Mouse (Mus musculus): Measurements from ENCODE around the gene Pigr. TPM values are rescaled to one million over a fixed set of nuclear protein-coding genes. Genes with fewer than 3 reads are reported as not detected.

The Pigr gene
- polyA plus RNA-seq, 1 experiment = 0.01 TPM

- Histone ChIP-seq H3K4me2 (ENCODE audit: low read depth) (no peak overlapping the region), H3K27me3 (ENCODE audit: control insufficient read depth, insufficient read depth, insufficient read length) (no peaks in the 10 kb centered on the region), H3K4me3 (no peak overlapping the region), H3K36me3 (ENCODE audit: control insufficient read depth, insufficient read depth) (no peaks in the 10 kb centered on the region), H3ac (ENCODE audit: control insufficient read depth, insufficient read length) (no peak overlapping the region), H3K79me2 (ENCODE audit: control insufficient read depth, insufficient read depth) (no peaks in the 10 kb centered on the region)
- TF ChIP-seq POLR2AphosphoS2 (IDR thresholded peaks at IDR 0.05; ENCODE audit: insufficient read length, low read depth) (no peak), CEBPB (IDR thresholded peaks at IDR 0.05; ENCODE audit: insufficient read depth, poor library complexity, severe bottlenecking) (no peak), MAX (IDR thresholded peaks at IDR 0.05; ENCODE audit: low read depth) (no peak), TCF12 (IDR thresholded peaks at IDR 0.05; ENCODE audit: insufficient read depth, poor library complexity, severe bottlenecking) (no peak), REST (IDR thresholded peaks at IDR 0.05; ENCODE audit: insufficient read depth, insufficient read length) (no peak), MYOD1 (IDR thresholded peaks at IDR 0.05; ENCODE audit: control insufficient read depth in 1 of 3, insufficient read length in 2 of 3, low read depth in 2 of 3) (no peak), USF1 (IDR thresholded peaks at IDR 0.05; ENCODE audit: low read depth) (no peak), SRF (IDR thresholded peaks at IDR 0.05; ENCODE audit: control insufficient read depth, insufficient read length, low read depth) (no peak), POLR2A (IDR thresholded peaks at IDR 0.05; ENCODE audit: insufficient read length, low read depth) (no peak), TCF3 (IDR thresholded peaks at IDR 0.05; ENCODE audit: insufficient read length, low read depth) (no peak), E2F4 (IDR thresholded peaks at IDR 0.05; ENCODE audit: insufficient read depth) (no peak), MYOG (IDR thresholded peaks at IDR 0.05; ENCODE audit: control insufficient read depth in 1 of 3, insufficient read depth in 1 of 3, insufficient read length in 2 of 3, low read depth in 2 of 3) (no peak)
Observed at GRCm38 (mm10) chr1:130893329-130894040, 67.0 kb downstream of the Pigr start.

GRCm38 (mm10) chr1:130894468-130894867 lies 68.0 kb downstream of the Pigr start:
- Histone ChIP-seq H3K36me3 (ENCODE audit: control insufficient read depth, insufficient read depth) (no peaks in the 10 kb centered on the region), H3K4me3 (no peak overlapping the region), H3K4me2 (ENCODE audit: low read depth) (no peak overlapping the region), H3K27me3 (ENCODE audit: control insufficient read depth, insufficient read depth, insufficient read length) (no peaks in the 10 kb centered on the region), H3K79me2 (ENCODE audit: control insufficient read depth, insufficient read depth) (no peaks in the 10 kb centered on the region), H3ac (ENCODE audit: control insufficient read depth, insufficient read length) (no peak overlapping the region)
- TF ChIP-seq USF1 (IDR thresholded peaks at IDR 0.05; ENCODE audit: low read depth) (no peak), CEBPB (IDR thresholded peaks at IDR 0.05; ENCODE audit: insufficient read depth, poor library complexity, severe bottlenecking) (no peak), POLR2AphosphoS2 (IDR thresholded peaks at IDR 0.05; ENCODE audit: insufficient read length, low read depth) (no peak), REST (IDR thresholded peaks at IDR 0.05; ENCODE audit: insufficient read depth, insufficient read length) (no peak), E2F4 (IDR thresholded peaks at IDR 0.05; ENCODE audit: insufficient read depth) (no peak), MYOG (IDR thresholded peaks at IDR 0.05; ENCODE audit: control insufficient read depth in 1 of 3, insufficient read depth in 1 of 3, insufficient read length in 2 of 3, low read depth in 2 of 3) (no peak), TCF12 (IDR thresholded peaks at IDR 0.05; ENCODE audit: insufficient read depth, poor library complexity, severe bottlenecking) (no peak), POLR2A (IDR thresholded peaks at IDR 0.05; ENCODE audit: insufficient read length, low read depth) (no peak), MAX (IDR thresholded peaks at IDR 0.05; ENCODE audit: low read depth) (no peak), SRF (IDR thresholded peaks at IDR 0.05; ENCODE audit: control insufficient read depth, insufficient read length, low read depth) (no peak), MYOD1 (IDR thresholded peaks at IDR 0.05; ENCODE audit: control insufficient read depth in 1 of 3, insufficient read length in 2 of 3, low read depth in 2 of 3) (no peak), TCF3 (IDR thresholded peaks at IDR 0.05; ENCODE audit: insufficient read length, low read depth) (no peak)

Other genes starting within 250 kb of the Pigr start
- gene Zp3r, start 197.1 kb upstream of the Pigr start, polyA plus RNA-seq (2012; fragmentation: generic; extraction: Trizol) = 0.06 TPM
- gene C4bp, start 165.1 kb upstream of the Pigr start, polyA plus RNA-seq (2012; fragmentation: generic; extraction: Trizol) = not detected
- not detected for gene Gm29427, start 110.9 kb upstream of the Pigr start, polyA plus RNA-seq (2012; fragmentation: generic; extraction: Trizol)
- 0.70 TPM for gene Yod1, start 109.4 kb upstream of the Pigr start, polyA plus RNA-seq (2012; fragmentation: generic; extraction: Trizol)
- gene Pfkfb2, start 97.4 kb upstream of the Pigr start, polyA plus RNA-seq (2012; fragmentation: generic; extraction: Trizol) = 2.6 TPM
- 1.2 TPM for gene AA986860, start 94.7 kb upstream of the Pigr start, polyA plus RNA-seq (2012; fragmentation: generic; extraction: Trizol)
- not detected for gene Fcamr, start 25.8 kb upstream of the Pigr start, polyA plus RNA-seq (2012; fragmentation: generic; extraction: Trizol)
- gene Fcmr, start 39.0 kb downstream of the Pigr start, polyA plus RNA-seq (2012; fragmentation: generic; extraction: Trizol) = not detected
- gene Il24, start 60.8 kb downstream of the Pigr start, polyA plus RNA-seq (2012; fragmentation: generic; extraction: Trizol) = not detected
- not detected for gene Il20, start 84.8 kb downstream of the Pigr start, polyA plus RNA-seq (2012; fragmentation: generic; extraction: Trizol)
- gene Il19, start 113.4 kb downstream of the Pigr start, polyA plus RNA-seq (2012; fragmentation: generic; extraction: Trizol) = 0.11 TPM
- not detected for gene Il10, start 193.2 kb downstream of the Pigr start, polyA plus RNA-seq (2012; fragmentation: generic; extraction: Trizol)

Data from myocyte (in vitro differentiated cells).